Mouse (Mus musculus) heart, adult 18-20 months (tissue): ENCODE results near the gene Rpp25. TPM values are rescaled to one million over a fixed set of nuclear protein-coding genes. Genes with fewer than 3 reads are reported as not detected.
A peak's percentile ranks its signal among the peaks of the same experiment; 100 is the strongest.

Experiments
- DNase-seq, 2 experiments: peaks; one replicate each; pipeline ENCODE4 v3.0.0; 2021 to 2022; ENCODE audit warnings: mixed read lengths in 1 of 2
- total RNA-seq, 2 experiments: library from RNA; stranded (reverse); gene quantifications; 2 replicates each; pipeline ENCODE4 v1.2.3; 2021

Rpp25 gene
- total RNA-seq, 2 experiments from 2014 or later, result 0.92 to 2.0 TPM

DNA sequence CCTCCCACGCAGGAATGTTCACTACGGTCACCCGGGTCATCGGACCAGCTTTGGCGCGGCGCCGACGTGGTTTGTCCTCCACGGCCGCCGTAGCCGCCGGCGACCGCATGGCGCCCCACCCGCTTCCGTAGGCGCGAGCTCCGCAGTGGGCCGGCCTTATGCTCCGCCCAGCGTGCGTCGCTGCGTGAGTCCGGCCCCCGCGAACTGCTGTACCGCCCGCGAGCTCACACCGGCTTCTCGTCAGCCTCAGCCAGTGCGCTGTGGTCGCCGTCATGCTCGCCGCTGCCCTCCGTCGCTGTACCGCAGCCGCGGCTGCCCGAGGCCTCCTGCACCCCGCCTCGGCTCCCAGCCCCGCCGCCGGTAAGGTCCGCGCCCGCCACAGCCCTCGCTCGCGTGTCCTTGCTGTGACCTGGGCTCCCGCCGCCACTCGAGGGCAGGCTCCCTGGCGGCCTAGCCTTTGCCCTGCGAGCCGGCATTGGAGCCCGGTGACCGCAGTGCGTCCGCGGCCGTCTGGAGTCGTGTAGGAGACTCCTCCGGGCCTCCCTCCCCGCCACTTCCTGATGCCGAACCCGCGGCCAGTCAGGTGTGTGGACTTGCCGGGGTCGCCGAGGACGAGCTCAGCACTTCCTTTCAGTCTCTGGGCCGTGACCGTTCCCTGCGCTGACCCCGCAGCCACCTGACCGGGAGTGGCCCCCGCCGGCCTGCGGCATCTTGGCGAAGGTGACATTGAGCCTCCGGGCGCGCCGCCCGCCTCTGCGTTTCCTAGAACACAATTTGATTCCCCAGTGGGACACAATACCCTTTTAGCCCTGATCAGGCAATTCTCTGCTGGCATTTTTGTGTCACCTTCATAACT lies 17.5 kb downstream of the Rpp25 start, which contains the start of gene Cox5a:
Cox5a (plus strand) TSS at position 219 of the 856 bp plus-strand sequence.
- DNase-seq, result peak; percentile 96

DNA sequence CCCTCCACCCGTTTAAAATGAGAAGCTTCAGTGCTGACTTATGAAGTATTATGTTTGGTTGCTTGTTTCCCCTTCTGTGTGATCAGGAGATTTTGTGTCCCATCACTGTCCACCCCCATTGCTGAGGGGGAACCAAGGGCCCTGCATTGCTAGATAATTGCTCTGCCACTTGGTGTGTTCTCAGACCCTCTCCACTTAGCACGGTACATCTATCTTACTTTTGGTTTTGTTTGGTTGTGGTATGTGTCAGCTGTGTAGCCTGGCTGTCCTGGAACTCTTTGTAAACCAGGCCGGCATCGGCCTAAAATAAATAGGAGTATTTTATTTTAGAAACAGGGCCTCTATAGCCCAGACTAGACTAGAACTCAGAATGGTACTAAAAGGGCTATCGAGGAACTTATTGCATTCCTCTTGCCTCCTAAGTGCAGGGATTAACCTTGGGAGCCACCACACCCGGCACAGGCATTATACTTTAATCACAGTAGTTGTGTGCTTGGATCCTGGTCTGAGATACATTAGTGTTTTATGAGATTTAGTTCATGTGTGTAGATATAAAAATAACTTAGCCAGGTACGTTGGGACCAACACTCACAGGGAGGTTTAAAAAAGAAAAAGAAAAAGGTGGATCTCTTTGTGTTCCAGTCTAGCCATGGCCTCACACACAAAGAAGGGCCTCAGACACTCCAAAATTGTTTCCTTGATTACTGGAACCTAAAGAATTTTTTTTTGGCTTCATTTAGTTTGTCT lies 18.5 kb downstream of the Rpp25 start:
- DNase-seq, result no peak

DNA sequence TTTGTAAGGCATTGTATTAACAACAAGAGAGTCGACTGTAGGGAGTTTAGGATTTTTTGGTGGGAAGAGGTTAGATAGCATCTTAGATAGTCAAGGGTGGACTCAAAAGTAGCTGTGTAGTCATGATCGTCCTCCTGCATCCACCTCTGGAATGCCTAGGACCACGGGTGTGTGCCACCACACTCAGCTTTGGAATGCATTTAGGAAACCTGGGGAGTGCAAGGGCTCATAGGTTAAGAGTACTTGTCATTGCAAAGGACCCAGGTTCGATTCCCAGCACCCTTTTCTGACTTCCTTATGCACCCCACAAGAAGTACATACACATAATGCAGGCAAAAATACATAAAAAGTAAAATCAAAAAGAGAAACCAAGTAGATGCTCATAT lies 19.0 kb downstream of the Rpp25 start:
- DNase-seq, result no peak

DNA sequence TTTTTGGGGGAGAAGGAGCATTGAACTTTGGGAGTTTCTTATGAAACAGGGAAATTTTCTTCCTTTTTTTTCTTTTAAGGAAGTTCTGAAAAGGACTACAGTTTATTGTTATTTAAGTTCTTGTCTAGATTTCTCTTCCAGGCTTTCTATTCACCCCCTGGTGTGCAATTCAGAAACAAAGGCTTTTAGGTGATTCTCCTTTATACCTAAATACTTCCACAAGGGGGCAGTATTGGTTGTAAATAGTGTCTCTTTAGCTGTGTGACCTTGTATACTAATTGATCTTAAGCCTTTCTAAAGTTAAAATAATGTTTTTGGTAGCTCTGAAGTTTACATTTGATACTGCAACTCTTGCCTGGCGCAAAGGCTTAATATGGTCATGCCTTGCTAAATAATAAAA lies 19.9 kb downstream of the Rpp25 start:
- DNase-seq, result peak in 1 of 2 experiments; percentile 69

DNA sequence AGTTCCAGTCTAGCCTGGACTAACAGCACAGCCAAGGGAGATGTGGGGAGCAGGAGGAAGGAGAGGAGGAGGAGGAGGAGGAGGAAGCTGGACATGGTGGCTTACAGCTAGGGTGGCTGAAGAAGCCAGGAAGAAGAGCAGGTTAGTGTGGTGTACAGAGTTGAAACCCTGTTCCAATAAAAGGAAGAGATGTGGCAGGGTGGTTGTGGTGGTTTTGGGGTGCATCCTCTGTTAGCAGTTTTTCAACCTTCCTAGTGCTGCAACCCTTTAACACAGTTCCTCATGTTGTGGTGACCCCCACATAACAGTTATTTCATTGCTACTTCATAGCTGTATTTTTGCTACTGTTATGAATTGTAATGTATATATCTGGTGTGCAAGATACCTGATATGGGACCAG lies 20.6 kb downstream of the Rpp25 start:
- DNase-seq, result no peak

DNA sequence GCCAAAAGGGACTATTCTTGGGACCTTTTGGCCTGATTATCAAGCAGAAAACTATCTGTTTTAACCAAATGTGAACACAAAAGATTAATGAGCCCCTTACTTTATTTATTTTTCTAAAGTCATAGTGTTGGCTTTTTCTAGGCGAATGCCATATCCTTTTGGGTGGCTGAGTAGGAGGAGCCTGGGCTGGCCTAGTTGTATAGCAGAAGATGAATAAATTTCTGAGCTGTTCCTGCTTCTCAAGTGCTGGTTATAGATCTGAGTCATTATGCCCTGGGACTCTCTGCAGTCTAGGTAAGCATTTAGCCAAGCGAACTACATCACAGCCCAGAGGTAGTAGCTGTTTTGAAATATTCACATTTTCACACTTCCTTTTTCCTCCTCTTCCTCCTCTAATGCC lies 21.7 kb downstream of the Rpp25 start:
- DNase-seq, result peak in 1 of 2 experiments; percentile 6

DNA sequence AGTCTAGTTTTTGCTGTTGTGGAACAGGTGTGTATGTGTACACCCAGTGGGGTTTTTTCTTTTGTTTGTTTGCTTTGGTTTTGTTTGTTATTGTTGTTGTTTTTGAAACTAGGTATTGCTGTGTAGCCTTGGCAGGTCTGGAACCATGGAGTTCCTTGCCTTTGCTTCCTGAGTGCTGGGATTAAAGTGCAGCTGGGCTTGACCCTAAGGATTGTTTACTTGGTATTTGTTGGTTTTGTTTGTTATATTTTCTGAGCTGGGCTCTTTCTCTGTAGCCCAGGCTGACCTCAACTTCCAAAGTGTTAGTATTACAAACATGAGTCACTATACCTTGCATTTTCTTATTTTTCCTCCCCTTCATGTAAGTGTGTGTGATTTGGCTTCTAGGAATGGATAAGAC lies 22.6 kb downstream of the Rpp25 start:
- DNase-seq, result no peak

DNA sequence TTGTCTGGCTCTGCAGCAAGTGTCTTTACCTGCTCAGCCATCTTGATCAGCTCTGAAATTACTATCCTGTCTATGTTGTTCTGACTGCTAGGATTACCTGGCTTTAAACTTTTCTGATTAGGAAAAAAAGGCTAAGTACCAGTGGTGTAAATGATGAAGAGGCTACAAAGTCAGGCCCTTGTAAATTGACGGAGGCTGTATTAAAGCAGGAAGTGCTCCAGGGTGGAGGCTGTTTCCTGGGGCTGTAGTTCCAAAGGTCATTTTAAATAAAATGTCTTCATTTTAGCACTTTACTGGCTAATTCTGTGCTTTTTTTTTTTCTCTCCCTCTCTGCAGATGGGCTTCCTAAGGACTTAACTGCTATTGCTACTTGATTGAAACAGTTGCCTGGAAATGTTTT lies 28.1 kb downstream of the Rpp25 start:
- no peak for DNase-seq

DNA sequence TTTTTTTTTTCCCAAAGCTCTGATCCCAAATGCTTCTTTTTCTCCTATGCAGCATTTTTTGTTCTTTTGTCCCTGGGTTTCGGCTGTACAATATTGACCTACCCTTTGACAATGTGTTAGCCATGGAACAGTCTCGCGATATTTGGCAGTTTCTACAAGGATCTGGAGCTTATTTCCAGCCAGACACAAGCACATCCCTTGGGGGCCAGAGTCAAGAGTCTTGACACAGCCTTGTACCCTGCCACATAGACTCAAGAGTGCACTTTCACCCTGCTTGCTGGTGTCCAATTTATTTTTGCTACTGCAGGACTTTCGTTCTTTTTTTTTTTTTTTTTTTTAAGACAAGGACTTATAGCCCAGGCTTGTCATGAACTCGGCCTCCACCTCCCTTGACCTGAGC lies 32.5 kb downstream of the Rpp25 start:
- peak in 1 of 2 experiments; percentile 31 for DNase-seq

DNA sequence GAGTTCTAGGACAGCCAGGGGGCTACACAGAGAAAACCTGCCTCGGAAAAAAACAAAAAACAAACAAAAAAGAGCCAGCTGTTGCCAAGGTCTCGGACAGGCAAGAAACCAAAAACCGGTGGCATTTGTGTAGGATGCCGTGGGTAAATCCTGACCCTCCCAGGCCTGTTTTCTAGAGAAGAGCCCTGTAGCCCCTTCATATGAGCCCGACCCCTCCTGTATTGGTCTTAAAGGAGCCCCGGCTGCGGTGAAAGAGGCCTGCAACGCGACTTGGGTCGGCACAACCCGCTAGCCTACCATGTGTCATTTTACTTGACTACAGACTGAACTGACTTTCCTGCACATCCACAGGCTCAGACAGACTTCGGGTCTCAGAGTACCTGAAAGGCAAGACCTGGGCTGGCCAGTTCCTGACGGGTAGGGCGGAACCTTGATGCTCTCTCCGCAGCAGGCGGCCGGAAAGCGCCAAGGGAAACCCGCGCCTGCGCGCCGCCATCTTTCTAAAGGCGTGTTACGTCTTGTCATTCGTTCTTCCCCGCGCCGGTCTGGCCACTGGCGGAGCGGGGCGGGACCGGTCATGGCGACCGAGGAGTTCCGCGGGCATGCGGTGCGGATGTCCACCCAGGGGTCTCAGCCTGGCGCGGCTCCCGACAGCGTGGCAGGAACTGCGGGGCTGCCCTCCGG lies 33.4 kb downstream of the Rpp25 start, which contains the start of gene Fam219b:
Fam219b (plus strand) TSS at position 485 of the 684 bp plus-strand sequence.
- peak; percentile 92 to 94 for DNase-seq

DNA sequence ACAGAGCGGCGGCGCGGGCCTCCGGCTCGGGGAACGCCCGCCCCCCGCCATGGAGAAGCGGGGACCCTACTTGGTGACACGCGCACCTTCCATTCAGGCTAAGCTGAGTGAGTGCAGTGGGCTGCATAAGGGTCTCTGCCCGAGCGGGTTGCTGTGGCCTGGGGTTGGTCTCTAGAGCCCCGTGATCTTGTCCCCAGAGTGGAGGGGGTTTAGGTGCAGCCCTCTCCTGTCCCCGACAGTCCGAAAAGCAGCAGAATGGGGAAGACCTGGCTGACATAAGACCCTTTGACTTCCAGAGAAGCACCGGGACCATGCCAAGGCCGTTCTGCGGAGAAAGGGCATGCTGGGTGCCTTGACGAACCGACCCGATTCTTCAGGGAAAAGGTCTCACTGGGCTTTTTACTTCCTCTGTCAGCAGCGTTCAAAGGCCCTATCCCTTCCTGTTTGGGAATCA lies 33.9 kb downstream of the Rpp25 start:
- DNase-seq, result peak in 1 of 2 experiments; percentile 33

DNA sequence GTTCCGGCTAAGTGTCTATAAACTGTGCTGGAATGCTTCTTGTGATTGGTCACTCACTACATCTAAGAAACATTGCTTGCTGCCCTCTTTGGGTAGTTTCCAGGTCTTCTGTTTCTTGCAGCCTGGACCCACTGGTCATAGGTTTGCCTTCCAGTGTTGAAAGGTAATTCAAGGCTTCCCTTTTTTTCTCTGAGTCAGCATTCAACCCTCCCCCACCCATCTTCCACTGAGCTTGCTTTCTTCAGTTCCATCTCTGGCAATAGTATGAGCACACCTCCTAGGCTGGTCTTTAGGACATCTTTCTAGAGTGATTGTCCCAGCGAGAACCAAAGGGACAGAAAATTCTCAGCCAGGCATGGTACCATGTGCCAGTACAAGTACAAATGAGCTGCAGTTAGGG lies 35.7 kb downstream of the Rpp25 start:
- no peak for DNase-seq

DNA sequence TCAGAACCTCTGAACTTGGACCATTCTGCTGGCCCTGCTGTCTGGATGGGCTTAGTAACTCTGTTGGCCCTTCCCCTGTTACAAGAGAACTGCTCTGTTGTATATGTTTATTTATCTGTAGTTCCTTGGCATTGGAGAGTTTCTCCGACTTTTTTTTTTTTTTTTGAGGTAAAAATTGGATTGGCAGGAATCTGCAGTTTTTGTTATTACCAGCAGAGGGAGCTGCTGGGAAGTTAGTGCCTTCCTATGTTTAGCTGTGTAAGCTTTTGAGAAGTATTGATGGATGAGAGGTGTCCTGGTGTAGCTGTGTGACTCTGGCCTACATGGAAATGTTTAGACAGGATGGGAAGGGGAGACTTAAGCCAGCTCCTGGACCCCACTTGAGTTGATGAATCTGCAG lies 37.5 kb downstream of the Rpp25 start:
- peak; percentile 60 to 77 for DNase-seq

DNA sequence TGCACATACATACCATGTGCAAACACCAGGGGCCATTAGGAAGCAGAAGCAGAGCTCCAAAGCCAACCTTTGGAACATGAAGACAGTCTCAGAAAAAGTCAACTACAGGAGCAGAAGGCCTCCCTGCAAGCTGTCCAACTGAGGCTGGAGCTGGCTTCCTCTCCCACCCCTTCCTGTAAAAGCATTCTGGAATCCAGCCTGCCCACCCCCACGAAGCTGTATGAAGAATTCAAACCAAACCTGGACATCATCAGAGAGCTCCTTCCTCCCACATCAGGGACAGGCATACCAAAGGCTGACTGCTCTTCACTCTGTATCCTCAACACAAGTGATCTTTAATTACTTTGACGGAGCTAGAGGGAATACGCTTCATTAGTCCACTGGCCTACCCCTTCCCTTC lies 40.1 kb downstream of the Rpp25 start:
- DNase-seq, result no peak

DNA sequence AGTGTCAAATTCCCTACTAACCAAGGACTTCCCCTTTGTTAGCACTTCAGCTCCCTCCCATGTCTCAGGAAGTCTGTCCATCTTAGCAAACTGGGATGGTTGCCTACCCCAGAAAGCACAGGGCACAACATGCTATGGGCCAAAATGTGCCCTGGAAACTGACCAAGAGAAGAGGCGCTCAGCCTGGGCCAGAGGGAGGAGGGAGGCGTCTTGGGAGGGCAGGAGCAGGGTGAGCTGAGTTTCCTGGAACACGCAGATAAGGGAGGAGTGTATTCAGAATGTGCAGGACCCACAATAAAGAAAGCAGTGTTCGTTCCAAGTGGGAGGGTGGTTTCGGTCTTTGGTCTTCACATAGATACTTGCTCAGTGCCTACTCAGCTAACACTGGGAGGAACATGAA lies 43.5 kb downstream of the Rpp25 start:
- peak; percentile 78 to 90 for DNase-seq

DNA sequence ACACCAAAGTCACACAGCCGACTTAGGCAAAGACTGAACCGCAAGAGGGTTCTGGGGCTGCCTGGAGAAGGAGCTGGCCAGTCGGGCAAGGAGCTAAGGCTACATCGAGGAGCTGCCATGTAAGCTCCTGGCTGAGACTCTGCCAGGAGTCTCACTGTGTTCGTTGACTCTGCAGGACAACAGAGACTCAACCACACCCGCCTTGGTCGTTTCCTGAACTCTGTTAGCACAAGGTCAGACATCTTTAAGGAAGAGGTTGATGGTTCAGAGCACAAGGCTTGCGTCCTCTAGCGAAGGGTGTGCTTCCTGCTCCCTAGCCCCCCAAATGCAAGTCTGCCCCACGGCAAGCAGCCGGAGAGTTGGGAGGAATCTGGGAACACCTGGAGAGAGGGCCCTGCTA lies 44.0 kb downstream of the Rpp25 start:
- no peak for DNase-seq

DNA sequence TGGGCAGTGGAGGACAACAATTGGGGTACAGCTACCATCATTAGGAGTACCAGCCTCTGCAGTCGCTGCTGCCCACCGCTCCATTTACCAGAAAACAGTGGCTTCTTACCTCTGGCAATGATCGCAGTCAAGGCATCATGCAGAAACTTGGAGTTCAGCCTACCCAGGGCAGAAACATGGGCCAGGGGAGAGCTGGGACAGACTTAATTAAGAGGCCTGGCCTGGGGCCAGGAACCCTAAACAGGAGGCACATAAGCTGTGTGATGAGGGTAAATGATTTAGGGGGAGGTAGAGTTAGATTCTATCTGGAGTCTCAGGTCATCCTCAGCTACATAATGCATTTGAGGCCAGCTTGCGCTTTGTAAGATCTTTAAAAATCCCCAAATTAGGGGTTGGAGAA lies 45.4 kb downstream of the Rpp25 start:
- peak in 1 of 2 experiments; percentile 51 for DNase-seq

DNA sequence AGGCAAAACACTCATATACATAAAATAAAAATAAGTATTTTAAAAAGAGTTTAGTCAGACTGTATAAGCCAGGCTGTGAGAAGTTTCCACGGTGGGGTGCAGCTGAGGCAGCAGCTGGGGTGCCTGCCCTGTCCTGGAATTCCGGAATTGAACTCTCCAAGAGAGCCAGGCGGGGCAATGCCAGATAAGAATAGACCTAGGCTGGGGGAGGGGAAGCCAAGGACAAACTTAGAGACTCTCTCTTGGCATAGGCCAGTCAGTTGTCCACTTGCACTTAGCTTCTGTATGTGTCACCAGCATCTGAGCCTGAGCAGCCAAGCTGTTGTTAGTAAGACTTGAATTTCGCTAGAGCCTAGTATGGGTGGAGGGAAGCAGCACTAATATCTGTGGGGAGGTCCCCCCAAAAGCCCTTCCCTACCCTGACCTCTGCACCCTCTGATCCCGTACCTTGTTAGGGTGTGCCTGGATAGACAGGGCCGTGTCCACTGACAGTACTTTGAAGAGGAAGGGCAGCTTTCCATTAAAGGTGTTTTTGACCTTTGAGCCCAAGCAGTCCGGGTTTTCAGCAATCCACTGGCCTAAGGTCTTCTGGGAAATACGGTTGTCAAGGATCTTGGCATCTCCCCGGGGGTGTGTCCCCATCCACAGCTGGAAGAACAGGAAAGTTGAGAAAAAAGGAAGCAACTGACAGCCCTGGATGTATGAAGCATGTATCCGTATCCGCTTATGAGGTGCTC lies 46.5 kb downstream of the Rpp25 start:
- peak; percentile 79 to 85 for DNase-seq

DNA sequence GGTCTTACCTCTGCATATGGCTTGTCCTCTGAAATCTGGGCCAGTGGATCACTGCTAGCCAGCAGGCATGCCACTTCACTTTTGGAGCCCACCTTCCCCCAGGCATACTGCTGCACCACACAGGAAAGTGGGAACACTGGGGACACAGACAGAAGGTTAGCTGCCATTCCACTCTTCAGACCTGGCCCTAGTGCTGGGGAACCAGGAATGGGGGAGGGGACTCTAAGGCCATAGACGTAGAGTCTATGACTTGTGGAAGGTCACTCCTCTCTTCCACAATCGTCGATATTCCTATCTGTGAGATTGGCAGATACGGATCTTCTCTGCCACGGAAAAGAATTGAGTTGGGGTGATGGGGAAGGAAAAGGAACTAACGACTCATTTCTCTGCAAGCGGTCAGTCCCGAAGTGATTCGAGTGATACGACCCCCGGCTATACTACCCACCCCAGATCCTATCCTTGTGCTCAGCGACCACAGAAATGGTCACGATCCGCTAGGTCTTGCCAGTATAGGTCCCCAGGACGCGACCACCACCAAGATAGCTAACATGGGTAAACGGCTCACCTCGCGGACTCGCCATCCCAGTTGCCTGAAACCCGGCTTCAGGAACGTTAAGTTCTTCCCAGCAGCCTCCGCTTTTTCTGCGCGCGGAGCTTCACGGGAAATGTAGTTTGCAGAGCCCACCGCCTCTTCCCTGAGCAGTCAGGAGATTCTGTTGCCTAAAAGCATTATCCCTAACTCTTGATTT lies 48.5 kb downstream of the Rpp25 start, which contains the start of gene Mpi:
Mpi (minus strand) TSS at position 625 of the 749 bp plus-strand sequence.
- DNase-seq, result peak; percentile 74 to 86

DNA sequence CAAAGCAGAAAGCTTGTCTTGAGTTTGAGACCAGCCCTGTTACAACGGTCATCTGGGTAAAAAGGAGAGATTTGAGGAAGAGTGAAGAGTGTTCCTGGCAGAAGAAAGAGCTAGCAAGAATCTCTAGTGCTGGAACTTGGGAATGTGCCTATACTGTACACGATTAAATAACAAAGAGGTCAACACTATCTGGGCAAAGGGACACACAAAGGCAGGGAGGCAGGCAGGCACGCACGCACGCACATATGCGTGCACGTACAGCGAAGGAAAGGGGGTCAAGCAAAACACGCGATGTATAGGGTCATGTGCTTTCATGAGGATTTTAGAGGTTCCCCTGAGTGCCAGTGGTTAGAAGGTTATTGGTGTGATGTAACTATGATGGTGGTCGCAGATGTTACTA lies 49.3 kb downstream of the Rpp25 start:
- no peak for DNase-seq

DNA sequence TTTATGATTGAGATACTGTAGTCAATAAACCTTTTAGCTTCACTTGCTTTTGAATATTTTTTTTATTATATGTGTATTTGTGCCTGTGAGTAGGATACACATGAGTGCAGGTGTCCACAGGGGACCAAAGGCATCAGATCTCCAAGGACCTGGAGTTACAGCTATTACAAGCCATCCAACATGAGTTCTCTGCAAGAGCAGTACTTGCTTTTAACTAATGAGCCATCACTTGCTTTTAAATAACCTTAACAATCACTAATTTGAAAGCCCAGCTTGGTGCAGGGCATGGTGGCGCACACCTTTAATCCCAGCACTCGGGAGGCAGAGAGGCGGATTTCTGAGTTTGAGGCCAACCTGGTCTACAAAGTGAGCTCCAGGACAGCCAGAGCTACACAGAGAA lies 50.9 kb downstream of the Rpp25 start:
- DNase-seq, result no peak
